Mouse (Mus musculus): Measurements from ENCODE around the gene Nsa2.

The Nsa2 gene

DNA sequence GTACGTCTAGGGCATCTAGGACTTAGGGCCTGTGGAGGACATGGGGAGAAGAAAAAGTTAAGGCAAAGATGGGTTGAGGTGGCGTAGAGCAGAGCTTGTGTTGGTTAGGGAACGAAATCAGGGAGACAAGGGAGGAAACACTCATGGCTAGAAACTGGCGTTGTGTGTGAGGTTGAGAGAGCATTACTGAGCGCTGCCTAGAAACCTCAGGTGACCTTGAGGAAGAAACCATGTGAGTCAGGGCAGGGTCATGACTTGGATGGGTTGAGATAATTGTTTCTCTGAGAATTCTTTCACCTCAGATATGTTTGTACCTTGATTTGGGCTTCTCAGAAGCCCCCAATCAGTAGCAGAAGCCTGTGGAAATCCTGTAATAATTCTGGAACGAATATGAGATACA is 50.3 kb downstream of the Nsa2 start:
- no peak for DNase-seq (ENCODE audit: low read depth, low spot score)

DNA sequence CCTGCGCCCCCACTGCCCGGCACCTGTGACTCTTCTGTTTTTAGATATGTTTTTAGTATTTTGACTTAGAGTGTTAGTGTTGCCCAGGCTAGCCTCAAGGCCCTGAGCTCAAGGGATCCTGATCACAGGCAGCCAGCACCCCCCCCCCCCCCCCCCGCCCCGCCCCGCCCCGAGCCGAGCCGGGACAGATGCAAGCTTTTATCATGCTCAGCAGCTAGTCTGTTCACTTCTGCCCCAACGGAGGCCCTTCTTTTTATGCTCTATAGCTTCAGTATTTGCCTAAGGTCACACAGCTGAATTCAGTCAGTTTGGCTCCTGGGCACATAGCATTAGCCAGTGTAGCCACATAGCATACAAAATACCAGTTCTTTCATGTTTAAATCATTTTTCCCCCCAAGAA is 51.4 kb downstream of the Nsa2 start:
- DNase-seq (ENCODE audit: low read depth, low spot score): peak; percentile 68

DNA sequence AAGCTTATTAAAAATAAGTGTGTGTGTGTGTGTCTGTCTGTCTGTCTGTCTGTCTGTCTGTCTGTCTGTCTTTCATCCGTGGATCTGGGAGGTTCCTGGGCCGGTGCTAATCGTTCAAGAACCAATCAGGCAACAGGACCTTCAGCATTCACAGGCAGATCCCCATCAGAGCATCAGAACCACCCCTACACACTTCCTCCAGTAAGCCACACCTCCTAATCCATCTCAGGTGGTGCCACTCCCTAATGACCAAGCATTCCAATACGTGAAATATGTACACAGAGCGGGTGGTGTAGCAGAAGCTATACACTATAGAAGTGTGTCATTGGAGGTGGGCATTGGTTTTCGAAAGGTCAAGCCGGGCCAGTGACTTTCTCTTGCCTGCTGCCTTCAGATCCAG is 55.3 kb downstream of the Nsa2 start:
- peak; percentile 73 for DNase-seq (ENCODE audit: low read depth, low spot score)

DNA sequence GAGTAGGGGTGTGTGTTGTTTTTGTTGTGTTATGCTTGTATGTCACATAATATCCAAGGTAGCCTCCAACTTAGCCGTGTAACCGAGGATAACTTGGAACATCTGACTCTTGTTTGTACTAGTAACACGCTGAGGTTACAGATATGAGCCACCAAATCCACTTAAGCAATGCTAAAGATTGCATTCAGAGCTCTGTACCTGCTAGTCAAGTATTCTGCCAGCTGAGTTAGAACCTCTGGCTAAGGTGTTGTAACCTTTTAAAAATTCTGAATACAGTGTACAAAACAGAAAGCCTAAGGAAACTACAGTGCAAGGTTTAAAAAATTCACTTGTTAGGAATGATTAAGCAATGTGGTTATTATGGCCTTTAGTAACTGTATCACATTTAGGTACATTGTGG is 57.1 kb downstream of the Nsa2 start:
- DNase-seq (ENCODE audit: low read depth, low spot score): no peak

DNA sequence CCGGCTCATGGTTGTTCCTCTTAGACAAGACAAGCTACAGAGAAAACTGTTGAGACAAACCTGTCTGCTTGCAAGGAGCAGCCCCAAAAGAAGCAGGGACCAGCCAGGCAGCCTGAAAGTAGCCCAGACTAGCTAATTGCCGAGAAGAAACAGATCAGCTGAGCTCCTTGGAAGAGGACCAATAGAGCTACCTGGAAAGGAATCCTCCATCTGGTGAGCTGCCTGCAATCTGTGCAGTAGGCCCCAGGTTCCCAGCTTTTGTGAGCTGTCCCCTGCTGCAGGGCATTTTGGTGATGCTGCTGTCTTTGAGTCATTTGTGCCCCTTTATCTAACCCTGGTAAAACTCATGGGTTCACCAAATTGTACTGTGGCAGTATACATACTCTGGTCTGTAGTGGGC is 57.5 kb downstream of the Nsa2 start:
- no peak for DNase-seq (ENCODE audit: low read depth, low spot score)
